Mouse (Mus musculus) adrenal gland, postnatal 4 days (tissue): ENCODE measurements around the gene Colgalt2. TPM values are rescaled to one million over a fixed set of nuclear protein-coding genes. Genes with fewer than 3 reads are reported as not detected.

ENCODE experiments used
- DNase-seq, 2 experiments: peaks; one replicate each; pipeline ENCODE4 v3.0.0; 2021 to 2022; ENCODE audit warnings: low spot score in 2 of 2, mixed read lengths in 2 of 2
- total RNA-seq, 2 experiments: library from RNA; stranded (reverse); gene quantifications; 2 replicates each; pipeline ENCODE4 v1.2.3; 2021

Colgalt2 gene
- total RNA-seq, 2 experiments from 2014 or later = 2.5 to 2.8 TPM

GRCm38 (mm10) chr1:152528778-152529177 is 129.1 kb downstream of the Colgalt2 start:
- DNase-seq = no peak

DNA sequence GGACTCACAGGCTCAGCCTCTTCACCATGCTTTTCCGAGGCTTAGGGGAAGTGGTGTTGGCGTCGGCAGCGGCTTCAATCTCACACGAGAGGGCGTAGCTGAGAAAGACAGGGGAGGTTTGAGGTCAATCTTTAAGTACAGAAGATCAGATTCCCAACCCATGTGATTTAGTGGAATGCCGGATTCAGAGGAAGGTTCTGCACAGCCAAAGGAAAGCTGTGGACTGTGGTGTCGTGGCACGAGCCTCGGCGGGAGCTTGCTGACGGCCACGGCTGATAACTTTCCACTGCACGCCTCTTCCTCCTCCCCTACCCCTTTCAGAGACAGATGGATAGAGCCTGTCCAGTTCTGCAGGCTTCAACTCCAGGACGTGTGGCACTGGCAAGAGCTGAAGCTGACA is 131.9 kb downstream of the Colgalt2 start:
- no peak for DNase-seq

- DNase-seq = no peak
Observed at GRCm38 (mm10) chr1:152534531-152534930, 134.9 kb downstream of the Colgalt2 start.

DNA sequence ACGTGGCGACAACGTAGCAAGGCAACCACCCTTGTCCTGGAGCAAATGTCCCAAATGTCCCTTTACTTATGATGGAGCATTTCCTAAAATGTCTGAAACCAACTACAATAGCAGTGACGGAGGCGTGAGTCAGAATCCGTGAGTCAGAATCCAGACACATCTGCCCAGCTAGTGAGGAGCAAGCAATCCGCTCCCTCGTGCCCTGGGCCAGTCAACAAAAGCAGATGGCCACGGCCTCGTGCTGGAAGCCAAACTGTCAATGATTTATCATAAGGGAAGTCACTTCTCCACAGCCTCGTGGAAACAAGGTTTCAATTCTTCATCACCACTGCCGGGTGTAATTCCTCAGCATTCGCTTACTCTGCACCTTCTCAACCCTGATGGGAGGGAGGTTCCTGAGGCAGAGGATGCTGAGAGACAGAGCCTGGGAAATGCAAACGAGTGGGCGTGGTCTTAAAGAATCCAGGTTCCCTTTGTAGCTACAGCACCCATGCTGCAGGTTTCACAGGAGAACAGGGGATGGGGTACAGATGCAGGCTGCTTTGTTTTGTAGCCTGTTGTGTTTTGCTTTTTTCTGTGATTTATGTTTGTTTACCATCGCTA is 136.9 kb downstream of the Colgalt2 start:
- no peak for DNase-seq

GRCm38 (mm10) chr1:152537186-152537585 is 137.6 kb downstream of the Colgalt2 start:
- no peak for DNase-seq

DNA sequence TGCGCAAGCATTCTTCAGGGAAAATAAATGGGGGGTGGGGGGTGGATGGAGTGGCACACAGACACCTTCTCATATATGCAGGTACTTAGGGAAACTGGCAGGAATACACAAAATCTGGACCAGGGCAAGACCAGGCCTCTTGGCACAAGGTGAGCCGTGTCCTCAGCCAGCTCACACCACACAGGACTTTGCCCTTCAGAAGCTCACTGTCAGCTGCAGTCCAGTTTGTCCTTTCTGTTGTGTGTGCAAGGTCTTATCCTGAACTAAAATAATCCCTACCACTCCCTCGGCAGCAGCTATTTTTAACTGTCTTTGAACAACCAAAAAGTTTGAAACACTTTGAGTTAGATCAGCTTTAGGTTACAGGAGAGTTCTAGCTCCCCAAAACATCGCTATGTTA is 139.2 kb downstream of the Colgalt2 start:
- DNase-seq = no peak

DNA sequence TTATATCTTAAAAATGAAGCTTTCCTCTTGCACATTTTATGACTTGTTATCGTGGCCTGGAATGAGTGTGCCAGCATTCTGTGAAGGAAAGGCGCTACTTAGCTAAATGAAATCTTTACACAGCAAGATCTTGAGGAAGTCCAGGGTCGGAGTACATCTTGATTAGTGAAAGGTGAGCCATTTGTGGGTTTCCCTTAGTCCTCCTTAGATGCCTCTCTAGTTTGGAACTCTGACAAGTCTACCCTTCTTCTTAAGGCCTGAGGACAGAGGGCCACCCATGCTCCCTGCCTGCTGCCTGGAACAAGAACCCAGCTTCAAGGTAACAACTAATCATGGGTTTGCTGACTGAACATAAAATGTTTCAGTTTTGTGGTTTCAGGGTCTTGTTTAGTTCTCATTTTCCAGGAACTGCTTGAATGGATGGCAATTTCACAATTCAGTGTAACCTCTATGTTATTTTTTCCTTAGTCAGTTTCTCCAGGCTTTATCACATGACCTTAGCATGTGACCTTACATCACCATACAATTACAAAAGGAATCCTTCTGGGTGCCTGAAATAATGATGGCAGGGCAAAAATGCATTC is 140.8 kb downstream of the Colgalt2 start:
- DNase-seq = no peak

- DNase-seq = no peak
Observed at GRCm38 (mm10) chr1:152542747-152543378, 143.2 kb downstream of the Colgalt2 start.

DNA sequence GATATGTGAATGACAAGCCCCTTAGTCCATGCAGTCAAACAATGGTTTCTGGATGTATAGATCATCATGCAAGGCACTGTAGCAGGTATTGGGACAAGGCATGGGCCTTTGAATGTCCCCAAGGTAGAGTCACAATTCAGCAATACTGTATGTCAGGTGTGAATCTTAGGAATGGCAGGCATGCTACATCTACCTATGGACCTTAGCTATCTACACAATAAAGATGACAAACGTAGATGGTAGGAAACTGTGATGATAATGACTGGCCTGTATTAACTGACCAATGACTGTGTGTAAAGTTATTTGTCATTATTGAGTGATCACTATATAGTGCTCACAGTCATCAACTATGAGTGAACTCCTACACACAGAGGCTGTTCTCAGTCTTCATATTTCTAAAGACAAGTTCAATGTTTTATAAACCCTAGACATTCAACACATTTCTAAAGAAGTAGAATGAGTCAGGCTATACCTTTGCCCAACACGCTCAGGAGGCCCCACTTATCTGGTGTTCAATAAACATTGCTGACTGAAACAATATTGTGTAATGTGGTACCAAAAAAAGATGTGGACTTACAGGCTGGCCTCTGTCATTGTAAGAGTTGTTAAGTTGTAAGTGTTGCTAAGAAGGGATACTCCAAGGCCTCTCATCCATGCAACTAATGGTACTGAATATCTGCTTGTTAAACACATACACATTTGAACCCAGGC is 144.0 kb downstream of the Colgalt2 start:
- no peak for DNase-seq

GRCm38 (mm10) chr1:152549061-152549738 is 149.6 kb downstream of the Colgalt2 start:
- no peak for DNase-seq

DNA sequence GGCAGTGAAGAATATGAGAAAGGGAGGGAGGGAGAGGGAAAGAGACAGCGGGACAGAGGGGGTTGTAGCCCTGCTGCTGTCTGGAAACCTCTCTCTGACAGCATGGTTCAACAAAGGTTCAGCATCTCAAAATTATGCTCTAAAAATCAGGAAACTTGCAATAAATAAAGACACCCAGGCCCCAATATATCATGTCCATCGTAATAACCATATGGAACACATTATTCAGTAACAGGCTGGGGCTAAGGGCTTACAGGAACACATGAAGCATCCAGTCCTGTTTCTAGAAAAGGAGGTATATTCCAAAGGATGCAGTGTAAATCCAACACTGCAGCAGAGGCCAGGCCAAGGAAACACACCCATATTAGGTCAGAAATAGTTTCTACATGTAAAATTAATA is 150.9 kb downstream of the Colgalt2 start:
- no peak for DNase-seq

DNA sequence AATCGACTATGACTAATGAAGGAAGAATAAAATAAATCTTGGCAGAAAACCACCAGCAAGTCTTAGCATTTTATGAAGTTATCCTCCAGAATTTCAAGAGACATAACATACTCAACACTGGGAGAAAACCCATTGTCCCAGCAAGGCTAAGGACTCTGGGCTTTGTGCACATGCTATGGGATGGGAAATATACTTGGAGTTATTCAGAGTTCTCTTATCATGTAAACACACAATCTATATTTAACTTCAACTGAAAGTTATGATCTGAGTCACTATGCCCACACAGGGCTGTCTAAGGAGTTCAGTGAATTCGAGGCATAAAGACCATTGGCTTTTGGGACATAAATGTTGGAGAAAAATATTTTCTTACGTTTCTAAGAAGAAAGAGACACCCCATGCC is 151.3 kb downstream of the Colgalt2 start:
- DNase-seq = no peak

DNA sequence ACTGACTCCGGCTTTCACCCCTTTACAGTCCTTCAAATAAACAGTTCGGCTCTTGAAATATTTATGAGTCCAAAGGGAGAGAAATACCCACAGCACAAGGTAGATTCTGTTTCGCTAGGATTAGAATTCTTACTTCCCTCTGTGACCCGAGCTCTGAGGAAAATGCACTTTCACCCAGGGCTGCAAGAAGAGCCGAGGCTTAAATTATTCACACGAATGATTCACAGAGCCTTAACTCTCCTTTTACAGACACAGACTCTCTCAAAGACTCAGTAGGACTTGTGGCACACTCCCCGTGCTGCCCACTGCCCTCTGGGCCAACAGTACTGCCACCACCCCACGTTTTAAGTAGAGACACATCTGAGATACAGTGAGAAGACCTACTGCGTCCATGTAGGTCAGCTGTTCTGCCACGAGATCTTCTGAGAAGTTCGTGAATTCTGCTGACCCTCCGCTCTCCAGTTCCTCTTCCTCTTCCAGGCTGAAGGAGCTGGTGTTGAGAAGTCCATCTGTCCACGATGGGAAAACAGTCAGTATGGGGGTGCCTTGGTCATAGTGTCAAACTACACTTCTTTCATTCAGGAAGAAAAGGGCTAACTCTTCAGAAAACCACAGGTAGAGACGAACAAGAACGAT is 154.4 kb downstream of the Colgalt2 start:
- DNase-seq = no peak

- peak; percentile 8 to 33 for DNase-seq
Observed at GRCm38 (mm10) chr1:152555944-152556573, 156.4 kb downstream of the Colgalt2 start.

GRCm38 (mm10) chr1:152556576-152557281 is 157.1 kb downstream of the Colgalt2 start:
- DNase-seq = no peak

Other genes starting within 250 kb of the Colgalt2 start
- gene Tsen15, start 13.1 kb upstream of the Colgalt2 start, total RNA-seq = 10 to 100 TPM; 33.7 to 35.4 TPM